Mouse (Mus musculus) heart, embryonic 11.5 days (tissue): ENCODE measurements around the gene Eddm3b. TPM values are rescaled to one million over a fixed set of nuclear protein-coding genes. Genes with fewer than 3 reads are reported as not detected.
A peak's percentile ranks its signal among the peaks of the same experiment; 100 is the strongest.

Experiments used
- ATAC-seq: fragments of 200-750 bp; cut with Nextera tagmentation; replicated peaks from 2 replicates; pipeline ENCODE4 v1.8.0; 2017; ENCODE audit warnings: moderate library complexity; ENCODE audit not compliant: insufficient number of reproducible peaks, low FRiP score, low TSS enrichment
- H3K27ac ChIP-seq: fragments of 300-500 bp; sonication (generic); 2 replicates; pipeline ENCODE4 v1.5.1; 2014; ENCODE audit warnings: mild to moderate bottlenecking, low read depth, low read length
- H3K27me3 ChIP-seq: fragments of 300-500 bp; sonication (generic); 2 replicates; pipeline ENCODE4 v1.6.1; 2014; ENCODE audit warnings: mild to moderate bottlenecking, low read length, mixed read lengths; ENCODE audit not compliant: control insufficient read depth, insufficient read depth
- H3K36me3 ChIP-seq: fragments of 300-500 bp; sonication (generic); 2 replicates; pipeline ENCODE4 v1.6.1; 2014; ENCODE audit warnings: mild to moderate bottlenecking, low read length, moderate library complexity, mixed read lengths; ENCODE audit not compliant: control insufficient read depth, insufficient read depth
- H3K4me1 ChIP-seq: fragments of 300-500 bp; sonication (generic); 2 replicates; pipeline ENCODE4 v1.6.1; 2014; ENCODE audit warnings: low read length; ENCODE audit not compliant: control insufficient read depth, insufficient read depth
- H3K4me2 ChIP-seq: fragments of 300-500 bp; sonication (generic); 2 replicates; pipeline ENCODE4 v1.6.1; 2014; ENCODE audit warnings: mild to moderate bottlenecking, moderate library complexity
- H3K4me3 ChIP-seq: fragments of 300-500 bp; sonication (generic); 2 replicates; pipeline ENCODE4 v1.5.1; 2014; ENCODE audit warnings: low read depth, low read length
- H3K9ac ChIP-seq: fragments of 300-500 bp; sonication (generic); 2 replicates; pipeline ENCODE4 v1.6.1; 2014; ENCODE audit warnings: mild to moderate bottlenecking, low read depth, low read length, moderate library complexity
- H3K9me3 ChIP-seq: fragments of 300-500 bp; sonication (generic); replicated peaks from 2 replicates; pipeline ENCODE4 v1.6.1; 2016; ENCODE audit warnings: low read length; ENCODE audit not compliant: control insufficient read depth
- WGBS: fragments of 180-500 bp; shearing (Covaris S2); extraction: QIAGEN DNeasy Blood & Tissue Kit; methylation state at CpG from one replicate; pipeline ENCODE4 v1.1.7; 2014; ENCODE audit not compliant: insufficient replicate concordance; 5-methylcytosine and 5-hydroxymethylcytosine counted together
- polyA plus RNA-seq: library from polyadenylated mRNA; unstranded; fragments of >200 nt; fragmentation: Nextera tagmentation; extraction: Ambion mirVana; gene quantifications from 2 replicates; pipeline ENCODE4 v1.2.1, GENCODE M21; 2014

Eddm3b gene
- polyA plus RNA-seq, 1 experiment from 2014 or later: not detected

GRCm38 (mm10) chr14:51128775-51129623 lies 14.8 kb downstream of the Eddm3b start:
- H3K27ac ChIP-seq: 0 out of 2 replicates have a peak overlapping the region, but pooled peaks have one; percentile 32
- H3K9ac ChIP-seq: no peak overlapping the region
- H3K4me1 ChIP-seq: peaks cover 5% of the 10 kb centered on the region; the same call in 1 of the 2 replicates
- no peak overlapping the region for H3K4me2 ChIP-seq
- WGBS: 68% methylated on average over 9 of the region's 9 CpGs
- H3K36me3 ChIP-seq: no peaks in the 10 kb centered on the region
- no peaks in the 10 kb centered on the region for H3K9me3 ChIP-seq
- no peak for ATAC-seq
- no peaks in the 10 kb centered on the region for H3K27me3 ChIP-seq
- no peak overlapping the region for H3K4me3 ChIP-seq

DNA sequence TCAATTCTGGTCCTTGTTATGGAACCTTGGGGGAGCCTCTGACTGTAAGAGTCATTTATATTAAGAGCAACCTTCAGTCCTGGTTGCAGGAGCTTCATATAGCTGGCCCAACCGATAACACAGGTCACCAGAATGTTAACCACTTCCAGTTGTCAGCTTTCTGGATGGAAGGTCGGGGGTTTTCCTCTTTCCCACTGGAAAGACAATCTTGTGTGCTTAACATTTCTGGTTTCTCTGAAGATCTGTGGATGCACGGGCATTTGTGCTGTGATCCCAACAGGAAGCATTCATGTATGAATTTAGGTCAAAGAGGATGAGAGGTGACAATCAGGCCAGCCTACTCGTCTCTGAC lies 15.4 kb downstream of the Eddm3b start:
- no peak overlapping the region for H3K4me2 ChIP-seq
- no peak overlapping the region for H3K4me3 ChIP-seq
- H3K27ac ChIP-seq: no peak overlapping the region
- 58% methylated on average over 4 of the region's 4 CpGs for WGBS
- H3K27me3 ChIP-seq: no peaks in the 10 kb centered on the region
- no peak for ATAC-seq
- no peak overlapping the region for H3K9ac ChIP-seq
- H3K36me3 ChIP-seq: no peaks in the 10 kb centered on the region
- peaks cover 5% of the 10 kb centered on the region; the same call in 1 of the 2 replicates for H3K4me1 ChIP-seq
- no peaks in the 10 kb centered on the region for H3K9me3 ChIP-seq

- Histone ChIP-seq H3K4me2 (peak overlapping the region; percentile 14), H3K4me3 (no peak overlapping the region), H3K9ac (no peak overlapping the region), H3K27ac (peak overlapping the region; percentile 71; the same call in 1 of the 2 replicates), H3K9me3 (no peaks in the 10 kb centered on the region), H3K4me1 (peaks cover 5% of the 10 kb centered on the region; the same call in 1 of the 2 replicates), H3K36me3 (no peaks in the 10 kb centered on the region), H3K27me3 (no peaks in the 10 kb centered on the region)
- ATAC-seq: peak; percentile 77
- WGBS: 47% methylated on average over 9 of the region's 9 CpGs
These were observed 16.2 kb downstream of the Eddm3b start for GRCm38 (mm10) chr14:51130315-51130940.

GRCm38 (mm10) chr14:51131086-51131815 lies 17.0 kb downstream of the Eddm3b start:
- Histone ChIP-seq H3K27me3 (no peaks in the 10 kb centered on the region), H3K27ac (peak overlapping the region; percentile 35; the same call in 1 of the 2 replicates), H3K4me3 (no peak overlapping the region), H3K9ac (0 out of 2 replicates have a peak overlapping the region, but pooled peaks have one; percentile 16), H3K36me3 (no peaks in the 10 kb centered on the region), H3K9me3 (no peaks in the 10 kb centered on the region), H3K4me1 (peaks cover 5% of the 10 kb centered on the region; the same call in 1 of the 2 replicates), H3K4me2 (no peak overlapping the region)
- WGBS: 72% methylated on average over 7 of the region's 7 CpGs
- no peak for ATAC-seq

- H3K27ac ChIP-seq: peak overlapping the region; percentile 46; the same call in 1 of the 2 replicates
- H3K27me3 ChIP-seq: no peaks in the 10 kb centered on the region
- 91% methylated on average over 4 of the region's 4 CpGs for WGBS
- peaks cover 5% of the 10 kb centered on the region; the same call in 1 of the 2 replicates for H3K4me1 ChIP-seq
- no peak overlapping the region for H3K4me3 ChIP-seq
- H3K9me3 ChIP-seq: no peaks in the 10 kb centered on the region
- 0 out of 2 replicates have a peak, but pooled peaks have one; percentile 62 for ATAC-seq
- no peak overlapping the region for H3K4me2 ChIP-seq
- no peaks in the 10 kb centered on the region for H3K36me3 ChIP-seq
- no peak overlapping the region for H3K9ac ChIP-seq
These were observed 18.1 kb downstream of the Eddm3b start for GRCm38 (mm10) chr14:51132372-51132771.

- no peak overlapping the region for H3K9ac ChIP-seq
- 0 out of 2 replicates have a peak, but pooled peaks have one; percentile 57 for ATAC-seq
- 0 out of 2 replicates have a peak, but pooled peaks cover 4% of the 10 kb centered on the region for H3K4me1 ChIP-seq
- H3K27ac ChIP-seq: 0 out of 2 replicates have a peak overlapping the region, but pooled peaks have one; percentile 10
- H3K9me3 ChIP-seq: no peaks in the 10 kb centered on the region
- no peaks in the 10 kb centered on the region for H3K27me3 ChIP-seq
- no peak overlapping the region for H3K4me2 ChIP-seq
- no peaks in the 10 kb centered on the region for H3K36me3 ChIP-seq
- 78% methylated on average over 2 of the region's 2 CpGs for WGBS
- H3K4me3 ChIP-seq: no peak overlapping the region
These were observed 26.1 kb downstream of the Eddm3b start for GRCm38 (mm10) chr14:51140342-51140741.

DNA sequence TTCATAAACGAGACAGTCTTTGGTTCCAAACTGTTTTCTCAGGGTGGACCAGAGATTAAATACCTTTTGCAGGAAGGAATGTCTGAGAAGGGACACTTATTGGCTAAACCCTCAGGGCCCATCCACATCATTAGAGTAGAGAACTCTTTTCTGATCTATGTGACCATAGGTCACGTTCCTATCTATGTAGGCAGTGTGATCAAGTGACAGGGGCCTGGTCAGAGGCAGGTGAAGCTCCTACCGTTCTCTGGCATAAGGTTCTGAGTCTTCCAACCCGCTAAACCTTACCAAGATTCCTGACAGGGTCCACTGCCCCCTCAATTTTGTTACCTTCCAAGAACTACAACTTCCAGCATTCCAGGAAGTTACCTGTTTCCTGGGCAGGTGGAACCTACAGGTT lies 27.9 kb downstream of the Eddm3b start:
- WGBS: 82% methylated on average over 4 of the region's 4 CpGs
- Histone ChIP-seq H3K4me3 (no peak overlapping the region), H3K9me3 (no peaks in the 10 kb centered on the region), H3K4me2 (no peak overlapping the region), H3K27me3 (no peaks in the 10 kb centered on the region), H3K4me1 (0 out of 2 replicates have a peak, but pooled peaks cover 4% of the 10 kb centered on the region), H3K9ac (no peak overlapping the region), H3K36me3 (no peaks in the 10 kb centered on the region), H3K27ac (no peak overlapping the region)
- ATAC-seq: no peak

GRCm38 (mm10) chr14:51142568-51142967 lies 28.3 kb downstream of the Eddm3b start:
- no peak overlapping the region for H3K4me3 ChIP-seq
- no peaks in the 10 kb centered on the region for H3K27me3 ChIP-seq
- no peak overlapping the region for H3K27ac ChIP-seq
- no peak overlapping the region for H3K9ac ChIP-seq
- 0 out of 2 replicates have a peak, but pooled peaks have one; percentile 18 for ATAC-seq
- H3K4me2 ChIP-seq: no peak overlapping the region
- no peaks in the 10 kb centered on the region for H3K36me3 ChIP-seq
- 0 out of 2 replicates have a peak, but pooled peaks cover 4% of the 10 kb centered on the region for H3K4me1 ChIP-seq
- no peaks in the 10 kb centered on the region for H3K9me3 ChIP-seq
- 76% methylated on average over 3 of the region's 3 CpGs for WGBS
